Mouse (Mus musculus): ENCODE data around the gene Plekha6. TPM values are rescaled to one million over a fixed set of nuclear protein-coding genes. Genes with fewer than 3 reads are reported as not detected.

Gene Plekha6
- polyA plus RNA-seq, 1 experiment from 2014 or later: 25.8 TPM

DNA sequence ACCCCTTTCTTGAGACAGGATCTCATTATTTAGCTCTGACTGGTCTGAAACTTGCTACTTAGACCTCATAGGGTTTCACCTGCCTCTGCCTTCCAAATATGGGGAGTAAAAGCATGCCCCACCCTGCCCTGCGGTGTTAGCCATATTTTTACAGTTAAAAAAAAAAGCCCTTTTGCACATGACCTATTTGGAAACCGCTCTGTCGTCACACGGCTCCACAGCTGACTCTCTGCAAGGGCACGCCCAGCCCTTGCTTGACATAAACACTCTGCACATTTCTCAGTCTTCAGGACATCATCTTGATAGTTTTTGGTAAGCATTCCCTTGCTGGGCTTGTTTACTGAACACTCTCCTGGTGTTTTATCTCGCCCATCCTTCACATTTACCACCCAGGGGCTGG, 11.1 kb downstream of the Plekha6 start:
- no peak overlapping the region for H3K4me3 ChIP-seq
- H3K27me3 ChIP-seq: peaks cover 6% of the 10 kb centered on the region
- no peaks in the 10 kb centered on the region for H3K9me3 ChIP-seq (replicated peaks)
- no peak for ATAC-seq (ENCODE audit: low FRiP score)
- H3K4me1 ChIP-seq: peaks cover 9% of the 10 kb centered on the region
- 80% methylated on average over 6 of the region's 6 CpGs for WGBS
- no peaks in the 10 kb centered on the region for H3K36me3 ChIP-seq
- no peak overlapping the region for H3K9ac ChIP-seq
- no peak overlapping the region for H3K27ac ChIP-seq
- no peak overlapping the region for H3K4me2 ChIP-seq (replicated peaks)

- 52% methylated on average over 8 of the region's 8 CpGs for WGBS
- no peak for ATAC-seq (ENCODE audit: low FRiP score)
- no peak overlapping the region for H3K4me2 ChIP-seq (replicated peaks)
- H3K4me1 ChIP-seq: peaks cover 16% of the 10 kb centered on the region
- H3K27me3 ChIP-seq: peaks cover 6% of the 10 kb centered on the region
- H3K9ac ChIP-seq: no peak overlapping the region
- no peak overlapping the region for H3K4me3 ChIP-seq
- H3K36me3 ChIP-seq: no peaks in the 10 kb centered on the region
- H3K27ac ChIP-seq: no peak overlapping the region
- H3K9me3 ChIP-seq (replicated peaks): no peaks in the 10 kb centered on the region
These were observed 13.6 kb downstream of the Plekha6 start for GRCm38 (mm10) chr1:133177480-133178172.

DNA sequence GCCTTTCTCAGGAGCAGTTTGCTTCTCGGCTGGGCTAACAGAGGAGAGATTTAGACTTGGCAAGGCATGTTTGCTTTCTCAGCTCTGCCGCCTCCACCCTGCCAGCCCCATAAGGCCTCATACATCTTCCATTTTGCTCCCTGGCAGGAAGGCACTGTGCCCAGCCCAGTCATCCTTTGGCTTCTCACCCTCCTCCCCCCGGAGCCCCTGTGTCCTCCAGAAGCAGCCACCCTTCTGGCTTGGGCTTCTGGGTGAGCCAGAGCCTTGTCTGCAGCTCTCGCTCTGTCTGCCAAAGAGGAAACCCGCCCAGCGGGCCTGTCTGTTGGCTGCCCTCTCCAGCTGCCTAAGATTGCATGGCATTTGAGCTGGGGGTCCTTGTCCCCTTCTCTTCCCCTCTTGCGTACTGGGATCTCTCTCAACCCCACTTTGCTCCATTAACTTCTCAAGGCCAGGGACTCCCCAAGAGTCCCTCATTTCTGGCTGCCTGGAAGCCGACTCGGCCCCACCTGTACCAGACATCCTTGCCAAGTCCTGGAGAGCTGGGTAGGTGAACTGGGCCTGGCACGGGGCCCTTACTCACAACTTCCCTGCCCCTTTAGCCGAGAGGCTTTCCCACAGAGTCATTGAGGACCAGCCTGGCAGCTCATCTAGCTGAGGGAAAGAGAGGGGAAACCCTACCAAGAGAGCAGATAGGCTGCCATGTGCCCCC, 14.9 kb downstream of the Plekha6 start:
- Histone ChIP-seq H3K36me3 (no peaks in the 10 kb centered on the region), H3K27ac (no peak overlapping the region), H3K9me3 (replicated peaks) (no peaks in the 10 kb centered on the region), H3K9ac (no peak overlapping the region), H3K4me1 (peaks cover 26% of the 10 kb centered on the region), H3K4me2 (replicated peaks) (no peak overlapping the region), H3K27me3 (peaks cover 6% of the 10 kb centered on the region), H3K4me3 (no peak overlapping the region)
- no peak for ATAC-seq (ENCODE audit: low FRiP score)
- WGBS: 81% methylated on average over 11 of the region's 11 CpGs

DNA sequence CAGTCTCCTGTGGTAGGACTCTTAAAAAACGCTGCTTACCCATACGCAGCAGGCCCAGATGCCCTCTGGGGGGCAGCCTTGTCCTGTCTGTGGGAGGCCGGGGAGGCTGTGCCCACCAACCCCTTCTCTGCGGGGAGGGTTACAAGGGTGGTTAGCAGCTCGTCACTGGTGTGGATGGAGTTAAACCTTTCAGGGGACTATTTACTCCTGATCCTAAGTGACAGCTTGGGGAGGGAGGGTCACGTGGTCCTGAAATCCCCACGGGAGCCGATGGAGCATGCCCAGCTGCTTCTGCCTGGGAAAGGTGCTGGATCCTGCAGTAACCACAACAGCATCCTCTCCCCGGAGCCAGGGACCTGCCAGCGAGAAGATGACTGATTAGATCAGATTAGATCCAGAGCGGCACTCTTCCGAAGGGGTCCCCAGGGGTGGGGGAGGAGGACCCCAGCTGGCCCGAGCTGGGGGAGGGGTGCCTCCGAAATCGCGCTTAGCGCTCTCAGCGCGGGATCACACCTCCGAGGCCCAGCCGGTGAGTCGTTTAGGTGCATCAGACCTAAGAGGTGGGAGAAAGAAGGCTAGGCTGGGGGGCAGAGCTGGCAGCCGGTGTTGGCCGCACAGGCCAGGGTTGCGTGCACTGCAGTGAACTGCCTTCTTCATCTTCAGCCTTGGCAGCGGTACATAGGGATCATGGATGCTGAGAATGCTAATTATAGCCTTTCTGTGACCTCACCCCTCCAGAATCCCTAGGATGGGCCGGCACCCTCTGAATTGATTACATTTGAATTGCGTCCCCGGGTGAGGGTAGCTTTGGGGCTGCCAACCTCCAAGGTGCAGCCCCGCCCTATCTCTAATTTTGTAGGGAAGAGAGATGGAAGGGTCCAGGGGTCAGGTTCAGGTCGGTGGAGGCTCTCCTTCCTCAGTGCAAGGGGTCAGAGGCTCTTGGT, 17.3 kb downstream of the Plekha6 start:
- Histone ChIP-seq H3K27me3 (peaks cover 6% of the 10 kb centered on the region), H3K4me3 (peak overlapping the region; percentile 58), H3K4me1 (peaks cover 40% of the 10 kb centered on the region), H3K9me3 (replicated peaks) (no peaks in the 10 kb centered on the region), H3K36me3 (no peaks in the 10 kb centered on the region), H3K27ac (peak overlapping the region; percentile 97), H3K4me2 (replicated peaks) (peak overlapping the region; percentile 75), H3K9ac (peak overlapping the region; percentile 75)
- peak; percentile 82 for ATAC-seq (ENCODE audit: low FRiP score)
- WGBS: under 1% methylated on average over 31 of the region's 31 CpGs

- Histone ChIP-seq H3K4me2 (replicated peaks) (peak overlapping the region; percentile 75), H3K27me3 (peaks cover 6% of the 10 kb centered on the region), H3K27ac (peak overlapping the region; percentile 97), H3K9me3 (replicated peaks) (no peaks in the 10 kb centered on the region), H3K9ac (peak overlapping the region; percentile 75), H3K4me1 (peaks cover 46% of the 10 kb centered on the region), H3K36me3 (no peaks in the 10 kb centered on the region), H3K4me3 (peak overlapping the region; percentile 58)
- under 1% methylated on average over 25 of the region's 25 CpGs for WGBS
- peak; percentile 63 for ATAC-seq (ENCODE audit: low FRiP score)
These were observed 18.2 kb downstream of the Plekha6 start for GRCm38 (mm10) chr1:133182016-133182705.

DNA sequence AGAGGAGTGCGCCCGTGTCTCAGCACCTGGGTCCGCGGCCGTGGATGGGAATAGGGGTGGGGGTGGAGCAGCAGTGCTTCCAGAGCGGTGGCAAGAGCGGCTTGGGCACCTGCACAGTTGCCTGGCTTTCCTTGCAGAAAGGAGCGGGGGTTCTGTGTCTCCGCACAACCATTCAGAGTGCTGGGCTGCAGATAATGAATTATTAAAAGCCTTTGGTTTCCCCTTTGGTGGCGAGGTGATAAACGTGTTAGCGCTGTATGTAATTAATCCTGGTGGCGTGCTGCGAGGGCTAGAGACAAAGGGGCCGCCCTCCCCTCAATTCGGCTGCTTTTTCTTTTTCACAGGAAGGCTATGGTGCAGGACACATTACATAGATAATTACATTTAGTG, 18.7 kb downstream of the Plekha6 start:
- WGBS: under 1% methylated on average over 16 of the region's 16 CpGs
- peak overlapping the region; percentile 75 for H3K4me2 ChIP-seq (replicated peaks)
- H3K27me3 ChIP-seq: peaks cover 6% of the 10 kb centered on the region
- peak; percentile 73 for ATAC-seq (ENCODE audit: low FRiP score)
- H3K9me3 ChIP-seq (replicated peaks): no peaks in the 10 kb centered on the region
- H3K4me1 ChIP-seq: peaks cover 50% of the 10 kb centered on the region
- no peaks in the 10 kb centered on the region for H3K36me3 ChIP-seq
- H3K9ac ChIP-seq: peak overlapping the region; percentile 75
- peak overlapping the region; percentile 97 for H3K27ac ChIP-seq
- H3K4me3 ChIP-seq: peak overlapping the region; percentile 58

- Histone ChIP-seq H3K27me3 (peaks cover 6% of the 10 kb centered on the region), H3K4me1 (peaks cover 54% of the 10 kb centered on the region), H3K27ac (peak overlapping the region; percentile 97), H3K4me3 (peak overlapping the region; percentile 58), H3K4me2 (replicated peaks) (peak overlapping the region; percentile 75), H3K9me3 (replicated peaks) (no peaks in the 10 kb centered on the region), H3K9ac (peak overlapping the region; percentile 75), H3K36me3 (no peaks in the 10 kb centered on the region)
- peak; percentile 18; the same call in 1 of the 2 replicates for ATAC-seq (ENCODE audit: low FRiP score)
- 12% methylated on average over 16 of the region's 16 CpGs for WGBS
These were observed 19.3 kb downstream of the Plekha6 start for GRCm38 (mm10) chr1:133183141-133183925.

DNA sequence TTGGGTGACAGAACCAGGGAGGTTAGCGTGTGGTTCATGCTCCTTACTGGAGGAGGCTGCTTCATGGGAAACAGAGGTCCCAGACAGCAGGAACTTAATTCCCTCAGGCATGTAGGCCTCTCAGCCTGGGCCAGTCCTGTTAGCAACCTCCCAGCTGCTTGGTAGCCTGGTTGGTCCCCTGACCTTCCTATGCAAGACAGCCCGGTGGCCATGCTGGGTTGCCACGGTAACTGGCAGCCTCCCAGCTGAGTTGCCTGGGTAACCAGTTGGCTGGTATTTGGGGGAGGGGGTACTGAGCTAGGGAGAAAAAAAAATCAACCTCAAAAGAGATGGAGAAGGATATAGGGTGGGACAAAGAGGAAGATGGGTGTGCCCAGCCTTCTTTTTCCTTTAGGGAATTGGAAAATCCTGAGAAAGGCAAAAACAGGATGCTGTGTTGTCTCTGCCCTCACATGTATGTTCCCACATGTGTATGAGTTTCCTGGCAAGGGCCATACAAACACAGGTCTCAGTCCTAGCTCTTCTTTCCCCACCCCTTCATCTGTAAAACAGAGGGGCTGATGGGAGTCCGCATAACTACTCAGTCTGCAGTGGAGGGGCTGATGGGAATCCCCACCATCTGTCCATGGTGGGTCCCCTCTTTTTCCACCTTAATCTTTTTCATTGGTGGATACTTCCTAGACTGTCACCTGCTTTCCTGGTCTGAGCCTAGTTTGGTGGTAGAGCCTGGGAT, 24.1 kb downstream of the Plekha6 start:
- peaks cover 6% of the 10 kb centered on the region; the same call in 1 of the 2 replicates for H3K36me3 ChIP-seq
- H3K9ac ChIP-seq: no peak overlapping the region; the same call in 1 of the 2 replicates
- H3K4me3 ChIP-seq: no peak overlapping the region
- H3K27me3 ChIP-seq: no peaks in the 10 kb centered on the region; the same call in 1 of the 2 replicates
- WGBS: 8% methylated on average over 4 of the region's 4 CpGs
- peak overlapping the region; percentile 40 for H3K4me2 ChIP-seq (replicated peaks)
- peaks cover 60% of the 10 kb centered on the region for H3K4me1 ChIP-seq
- peak; percentile 93 for ATAC-seq (ENCODE audit: low FRiP score)
- peak overlapping the region; percentile 92 for H3K27ac ChIP-seq
- 0 out of 2 replicates have a peak, but pooled peaks cover 7% of the 10 kb centered on the region for H3K9me3 ChIP-seq (replicated peaks)

DNA sequence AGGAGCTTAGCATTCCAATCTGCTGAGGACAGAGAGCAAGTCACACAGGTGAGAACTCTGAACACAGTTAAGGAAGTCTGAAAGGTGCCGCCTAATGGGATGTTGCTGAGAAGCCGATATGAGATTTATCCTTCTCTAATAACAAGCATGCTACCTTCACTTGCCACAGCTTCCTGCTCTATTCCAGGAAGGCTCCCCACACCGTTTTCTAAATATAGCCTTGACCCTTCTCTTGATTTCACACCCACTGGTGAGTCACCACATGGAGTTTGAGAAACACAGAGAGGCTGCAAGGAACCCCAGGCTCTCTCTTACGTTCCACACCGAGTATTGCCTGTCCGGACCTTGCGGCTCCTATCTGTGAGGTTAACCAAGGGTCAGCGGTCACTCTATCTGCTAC, 24.7 kb downstream of the Plekha6 start:
- no peak overlapping the region for H3K4me2 ChIP-seq (replicated peaks)
- 0 out of 2 replicates have a peak, but pooled peaks cover 7% of the 10 kb centered on the region for H3K9me3 ChIP-seq (replicated peaks)
- no peak overlapping the region for H3K4me3 ChIP-seq
- no peaks in the 10 kb centered on the region; the same call in 1 of the 2 replicates for H3K27me3 ChIP-seq
- 79% methylated on average over 8 of the region's 8 CpGs for WGBS
- H3K27ac ChIP-seq: peak overlapping the region; percentile 92
- peaks cover 6% of the 10 kb centered on the region; the same call in 1 of the 2 replicates for H3K36me3 ChIP-seq
- H3K9ac ChIP-seq: no peak overlapping the region
- H3K4me1 ChIP-seq: peaks cover 60% of the 10 kb centered on the region
- ATAC-seq (ENCODE audit: low FRiP score): no peak

DNA sequence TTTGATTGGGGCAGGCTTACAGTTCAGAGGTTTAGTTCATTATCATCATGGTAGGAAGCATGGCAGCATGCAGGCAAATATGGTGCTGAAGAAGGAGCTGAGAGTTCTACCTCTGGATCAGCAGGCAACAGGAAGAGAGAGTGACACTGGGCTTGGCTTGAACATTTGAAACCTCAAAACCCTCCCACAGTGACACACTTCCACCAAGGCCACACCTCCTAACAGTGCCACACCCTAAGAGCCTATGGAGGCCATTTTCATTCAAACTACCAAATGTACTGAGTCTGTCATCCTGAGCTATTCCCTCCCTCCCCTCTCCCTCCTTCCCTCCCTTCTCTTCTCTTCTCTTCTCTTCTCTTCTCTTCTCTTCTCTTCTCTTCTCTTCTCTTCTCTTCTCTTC, 25.5 kb downstream of the Plekha6 start:
- no peak for ATAC-seq (ENCODE audit: low FRiP score)
- peak overlapping the region; percentile 92 for H3K27ac ChIP-seq
- H3K4me3 ChIP-seq: no peak overlapping the region
- H3K4me1 ChIP-seq: peaks cover 59% of the 10 kb centered on the region
- H3K9ac ChIP-seq: no peak overlapping the region
- H3K9me3 ChIP-seq (replicated peaks): 0 out of 2 replicates have a peak, but pooled peaks cover 7% of the 10 kb centered on the region
- peaks cover 6% of the 10 kb centered on the region; the same call in 1 of the 2 replicates for H3K36me3 ChIP-seq
- H3K27me3 ChIP-seq: no peaks in the 10 kb centered on the region; the same call in 1 of the 2 replicates
- H3K4me2 ChIP-seq (replicated peaks): no peak overlapping the region

Data from hindbrain, embryonic 12.5 days (tissue).